Mouse (Mus musculus) embryonic stem cell, embryonic (primary cell): ENCODE measurements around the gene Zfp598.
"Not testable (repeated sequence)": the region's sequence is repeated elsewhere in the genome, so short reads cannot be mapped to it uniquely, and the experiment has no call there.

ENCODE experiments used
- CTCF ChIA-PET, 4 experiments: fragments of 300-600 bp in 2 of 4; fragments of 350-600 bp in 2 of 4; sonication (Branson Sonifier 250); formaldehyde crosslinking; loops; one replicate each; lab custom pipeline; 2022; ENCODE audit warnings: inconsistent platforms in 2 of 4; lab: Charles Lee
- POLR2A ChIA-PET, 4 experiments: fragments of 300-600 bp in 2 of 4; fragments of 350-600 bp in 2 of 4; sonication (Branson Sonifier 250); formaldehyde crosslinking; loops; one replicate each; lab custom pipeline; 2022; ENCODE audit warnings: antibody characterized with exemption in 4 of 4, inconsistent platforms in 1 of 4; lab: Charles Lee

Gene Zfp598

DNA sequence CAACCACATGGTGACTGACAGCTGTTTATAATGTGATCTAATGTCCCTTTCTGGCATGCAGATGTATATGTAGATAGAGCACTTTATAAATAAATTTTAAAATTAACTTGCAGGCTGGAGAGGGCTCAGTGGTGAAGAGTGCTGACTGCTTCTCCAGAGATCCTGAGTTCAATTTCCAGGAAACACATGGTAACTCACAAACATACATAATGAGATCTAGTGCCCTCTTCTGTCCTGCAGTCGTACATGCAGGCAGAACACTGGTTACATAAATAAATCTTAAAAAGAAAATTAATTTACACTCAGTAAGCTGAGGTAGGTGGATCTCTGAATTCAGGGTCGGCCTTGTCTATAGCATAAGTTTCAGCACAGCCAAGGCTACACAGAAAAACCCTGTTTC lies 39.2 kb downstream of the Zfp598 start:
- POLR2A ChIA-PET, result interaction anchor here (0.6 to 9.6 kb wide), 21 partner anchors 9 to 457 kb away, joined by 3 to 144 read pairs (median 8); partner anchors contain the start of genes Syngr3 (in 3 of the 4), Rnf151 (in 2 of the 4), Rps2 (in 2 of the 4) and Traf7 (in 2 of the 4)

DNA sequence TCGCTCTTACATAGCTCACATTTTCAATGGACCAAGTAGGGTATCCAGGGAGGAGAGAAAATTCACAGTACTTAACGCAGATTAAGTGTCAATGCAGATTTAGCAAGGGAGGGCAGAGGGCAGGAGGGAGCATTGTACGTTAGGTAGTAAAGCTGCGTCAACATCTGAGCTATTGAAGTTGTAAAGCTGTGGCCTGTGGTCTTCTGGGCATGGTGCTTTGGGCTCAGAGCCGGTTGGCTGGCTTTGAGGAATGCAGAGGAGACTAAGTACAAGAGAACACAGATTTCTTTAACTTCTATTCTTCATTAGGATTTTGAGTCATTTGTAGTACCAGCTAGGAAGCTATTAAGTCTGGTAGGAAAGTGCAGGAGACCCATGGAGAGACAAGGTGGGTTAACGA lies 46.1 kb downstream of the Zfp598 start:
- ChIA-PET CTCF (interaction anchor here in 2 of 4 experiments (0.6 to 1.5 kb wide), 4 partner anchors 12 to 519 kb away, joined by 3 read pairs; no protein-coding TSS in a partner anchor), POLR2A (interaction anchor here in 3 of 4 experiments (0.5 to 14.7 kb wide), 31 partner anchors 9 to 1011 kb away, joined by 3 to 268 read pairs (median 5); partner anchors contain the start of genes Msrb1 (in 3 of the 3), Ndufb10 (in 2 of the 3), Pkd1 (in 2 of the 3) and Rpl3l (in 2 of the 3))

More for the DNA sequence above, 39.2 kb downstream of the Zfp598 start:
- CTCF ChIA-PET, result interaction anchor here in 3 of 4 experiments (0.9 to 1.7 kb wide), 3 partner anchors 10 to 230 kb away, joined by 3 to 6 read pairs (median 5); partner anchors contain the start of gene Mlst8 (in 2 of the 3)

DNA sequence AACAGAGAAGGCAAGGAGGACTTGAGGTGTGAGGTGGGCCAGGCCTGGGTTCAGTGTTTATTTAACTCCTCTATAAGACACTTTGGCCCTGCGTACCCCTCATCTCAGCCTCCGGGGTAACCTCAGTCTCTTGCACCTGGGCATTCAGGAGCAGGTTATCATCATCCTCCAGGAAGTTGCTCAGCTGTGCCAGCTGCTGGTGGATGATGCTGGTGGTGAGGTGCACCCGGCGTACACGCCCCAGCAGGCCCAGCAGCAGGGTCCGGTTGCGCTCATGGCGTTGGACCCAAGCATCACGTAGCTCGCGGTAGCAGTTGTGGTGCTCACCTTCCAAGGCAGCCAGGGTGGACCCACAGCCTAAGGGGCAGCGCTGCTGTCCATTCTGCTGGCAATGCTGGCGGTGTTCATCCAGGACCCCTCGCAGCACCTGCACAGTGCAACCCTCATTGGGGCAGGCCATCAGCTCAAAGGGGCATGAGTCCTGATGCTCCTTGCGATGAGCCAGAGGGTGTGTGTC lies 46.7 kb downstream of the Zfp598 start:
- CTCF ChIA-PET, result interaction anchor here in 1 of 4 experiments (0.6 to 1.5 kb wide), 5 partner anchors 8 to 520 kb away, joined by 3 read pairs; partner anchors contain the start of gene Tbl3
- POLR2A ChIA-PET, result interaction anchor here in 3 of 4 experiments (0.5 to 14.7 kb wide), 48 partner anchors 8 to 1011 kb away, joined by 3 to 268 read pairs (median 5); partner anchors contain the start of genes Msrb1 (in 3 of the 3), Traf7 (in 3 of the 3), Ndufb10 (in 2 of the 3) and Pkd1 (in 2 of the 3)

DNA sequence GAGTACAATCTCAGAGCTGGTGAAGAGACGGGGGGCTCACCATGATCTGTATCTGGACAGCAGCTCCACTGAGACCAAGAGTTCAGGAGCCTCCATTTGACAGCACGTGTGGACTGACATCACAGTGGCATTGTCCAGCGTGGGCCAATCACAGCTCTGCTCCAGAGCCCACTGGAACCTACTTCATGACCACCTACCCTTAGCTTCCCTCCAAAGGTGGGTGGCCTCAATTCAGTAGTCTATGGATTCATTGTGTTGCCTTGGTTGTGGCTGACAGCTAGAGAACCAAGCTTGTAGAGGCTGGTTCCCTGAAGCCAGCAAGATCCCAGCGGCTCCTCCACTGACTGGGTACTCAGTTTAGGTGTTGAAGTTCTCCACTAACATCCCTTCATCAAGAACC lies 48.5 kb downstream of the Zfp598 start, which contains the start of the genes Rnf151 and Rps2:
Gene Rnf151, minus strand, starts transcription at position 121 of the 400 bp plus-strand sequence.
Gene Rps2, plus strand, starts transcription at position 174 of the 400 bp plus-strand sequence.
- ChIA-PET CTCF (interaction anchor here in 3 of 4 experiments (0.7 to 1.2 kb wide), 5 partner anchors 7 to 42 kb away, joined by 3 to 4 read pairs (median 3); partner anchors contain the start of gene Rpl3l (in 1 of the 3)), POLR2A (interaction anchor here (0.5 to 14.7 kb wide), 55 partner anchors 7 to 467 kb away, joined by 3 to 268 read pairs (median 4); partner anchors contain the start of genes Tbl3 (in 4 of the 4), Traf7 (in 3 of the 4), Msrb1 (in 2 of the 4) and Nthl1 (in 2 of the 4))

DNA sequence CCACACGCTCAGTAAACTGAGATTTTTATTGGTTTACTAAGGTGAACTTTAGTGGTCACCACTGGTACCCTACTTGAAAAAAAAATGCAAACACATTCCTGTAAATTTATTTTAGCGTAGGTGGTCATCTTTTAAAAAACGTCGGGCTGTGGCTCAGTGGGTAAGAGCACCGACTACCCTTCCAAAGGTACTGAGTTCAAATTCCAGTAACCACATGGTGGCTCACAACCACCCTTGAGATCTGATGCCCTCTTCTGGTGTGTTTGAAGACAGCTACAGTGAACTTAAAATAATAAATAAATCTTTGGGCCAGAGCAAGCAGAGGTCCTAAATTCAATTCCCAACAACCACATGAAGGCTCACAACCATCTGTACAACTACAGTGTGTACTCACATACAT lies 49.5 kb downstream of the Zfp598 start:
- CTCF ChIA-PET, result interaction anchor here in 1 of 4 experiments (1.2 kb wide), 1 partner anchor 12 kb away, joined by 3 read pairs; no protein-coding TSS in a partner anchor
- POLR2A ChIA-PET, result interaction anchor here (0.6 to 14.7 kb wide), 34 partner anchors 10 to 564 kb away, joined by 3 to 268 read pairs (median 4); partner anchors contain the start of genes Tbl3 (in 3 of the 4), Traf7 (in 3 of the 4), Msrb1 (in 2 of the 4) and Rpl3l (in 2 of the 4)

DNA sequence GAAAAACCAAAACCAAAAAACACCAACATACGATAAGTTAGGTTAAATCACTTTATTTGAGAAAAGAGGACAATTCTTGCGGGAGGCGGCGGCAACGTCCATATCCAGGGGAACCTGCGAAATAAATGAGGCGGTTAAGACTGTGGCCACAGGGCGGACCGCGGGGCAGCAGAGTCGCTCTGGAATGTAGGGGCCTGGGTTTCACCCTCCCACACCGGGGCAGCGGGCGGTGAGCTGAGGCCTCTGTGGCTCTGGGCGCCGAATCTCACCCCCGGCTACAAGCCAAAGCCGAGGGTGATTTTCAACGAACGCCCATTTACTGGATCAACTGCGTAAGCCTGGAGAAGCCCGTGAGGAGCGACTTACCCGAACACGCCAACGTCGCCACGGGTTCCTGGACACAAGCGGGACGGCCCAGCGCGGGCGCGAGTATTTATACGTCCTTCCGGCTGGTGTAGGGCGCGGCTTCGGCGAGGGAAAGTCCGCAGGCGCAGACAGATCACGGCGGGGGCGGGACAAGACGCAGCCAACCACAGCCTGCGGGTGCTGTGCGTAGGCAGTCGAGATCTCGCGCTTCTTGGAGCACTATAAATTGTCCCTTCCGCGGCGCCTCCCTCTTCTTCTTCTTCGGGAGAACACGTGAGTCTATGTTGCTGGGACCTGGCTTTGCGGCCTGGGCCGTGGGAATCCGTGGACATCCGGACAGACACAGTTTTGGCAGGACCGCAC lies 50.2 kb downstream of the Zfp598 start:
- CTCF ChIA-PET, result no interaction called here

DNA sequence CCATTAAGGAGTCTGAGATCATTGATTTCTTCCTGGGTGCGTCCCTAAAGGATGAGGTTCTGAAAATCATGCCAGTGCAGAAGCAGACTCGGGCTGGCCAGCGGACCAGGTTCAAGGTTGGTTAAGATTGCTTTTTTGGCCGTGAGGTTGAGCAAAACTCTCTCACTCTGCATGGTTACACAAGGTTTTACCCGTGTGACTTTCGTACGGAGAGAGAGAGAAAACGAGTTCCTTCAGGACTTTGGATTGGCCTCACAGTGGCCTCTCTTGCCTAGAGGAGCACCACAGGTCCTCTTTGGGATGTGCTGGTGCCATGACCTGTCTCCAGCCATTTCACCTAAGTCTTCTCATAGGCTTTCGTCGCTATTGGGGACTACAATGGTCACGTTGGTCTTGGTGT lies 51.1 kb downstream of the Zfp598 start:
- CTCF ChIA-PET, result not testable (repeated sequence)
- POLR2A ChIA-PET, result interaction anchor here in 3 of 4 experiments (0.6 to 14.7 kb wide), 24 partner anchors 13 to 553 kb away, joined by 3 to 268 read pairs (median 6); partner anchors contain the start of genes Msrb1 (in 2 of the 3), Spsb3 (in 2 of the 3), Traf7 (in 2 of the 3) and E4f1 (in 1 of the 3)

More for the DNA sequence above, 50.2 kb downstream of the Zfp598 start:
- POLR2A ChIA-PET, result interaction anchor here in 3 of 4 experiments (0.7 to 14.7 kb wide), 27 partner anchors 12 to 554 kb away, joined by 3 to 268 read pairs (median 5); partner anchors contain the start of genes Tbl3 (in 3 of the 3), Msrb1 (in 2 of the 3), Traf7 (in 2 of the 3) and Fahd1 (in 1 of the 3)

DNA sequence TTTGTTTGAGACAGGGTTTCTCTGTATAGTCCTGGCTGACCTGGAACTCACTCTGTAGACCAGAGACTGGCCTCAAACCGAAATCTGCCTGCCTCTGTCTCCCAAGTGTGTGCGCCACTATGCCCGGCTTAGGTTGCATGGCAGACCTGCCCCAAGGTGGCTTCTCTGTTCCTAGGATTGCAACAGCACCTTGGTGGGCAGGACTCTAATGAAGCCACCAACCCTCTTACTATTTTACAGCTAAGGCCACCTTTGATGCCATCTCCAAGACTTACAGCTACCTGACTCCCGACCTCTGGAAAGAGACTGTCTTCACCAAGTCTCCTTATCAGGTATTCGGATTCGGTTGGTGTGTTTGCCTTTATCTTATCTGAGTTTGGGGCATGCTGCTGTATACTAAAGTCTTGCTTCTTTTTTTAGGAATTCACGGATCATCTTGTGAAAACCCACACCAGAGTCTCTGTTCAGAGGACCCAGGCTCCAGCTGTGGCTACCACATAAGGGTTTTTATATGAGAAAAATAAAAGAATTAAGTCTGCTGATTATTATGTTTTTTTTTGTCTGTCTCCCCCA lies 52.0 kb downstream of the Zfp598 start:
- POLR2A ChIA-PET, result interaction anchor here in 3 of 4 experiments (0.6 to 14.7 kb wide), 49 partner anchors 10 to 504 kb away, joined by 3 to 268 read pairs (median 5); partner anchors contain the start of genes Msrb1 (in 2 of the 3), Pkd1 (in 2 of the 3), Tbl3 (in 2 of the 3) and Traf7 (in 2 of the 3)
- CTCF ChIA-PET, result not testable (repeated sequence)

DNA sequence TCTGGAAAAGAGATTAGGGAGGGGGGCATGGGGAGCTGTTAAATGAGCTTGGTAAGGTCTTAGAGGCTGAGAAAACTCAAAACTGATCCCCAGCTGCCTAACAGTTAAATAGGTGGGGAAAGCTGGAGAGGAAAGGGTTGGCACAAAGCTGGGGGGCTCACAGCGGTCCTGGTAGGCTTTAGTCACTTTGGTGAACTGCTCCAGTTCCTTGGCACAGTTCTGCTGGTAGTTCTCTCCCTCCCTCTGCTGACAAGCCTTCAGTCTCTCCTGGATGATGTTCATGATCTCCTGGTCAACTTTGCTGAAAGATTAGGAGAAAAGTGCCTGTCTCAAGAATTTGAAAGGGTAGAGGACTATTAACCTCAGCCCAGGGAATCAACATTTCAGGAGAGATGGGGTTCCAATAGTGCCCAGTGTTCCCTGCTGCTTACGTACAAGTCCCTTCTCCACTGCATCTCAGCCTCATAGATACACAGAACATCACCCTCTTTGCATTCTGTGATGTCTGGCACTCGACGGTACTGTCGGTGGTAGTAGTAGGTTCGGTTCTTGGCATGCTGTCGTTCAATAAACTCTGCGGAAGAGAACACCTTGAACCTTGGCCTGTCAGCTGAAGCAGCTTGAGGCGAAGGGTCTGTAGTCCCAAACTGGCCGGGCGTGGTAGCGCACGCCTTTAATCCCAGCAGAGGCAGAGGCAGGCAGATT lies 52.9 kb downstream of the Zfp598 start:
- ChIA-PET POLR2A (interaction anchor here (0.6 to 14.7 kb wide), 65 partner anchors 10 to 1109 kb away, joined by 3 to 268 read pairs (median 4); partner anchors contain the start of genes Tbl3 (in 3 of the 4), Eme2 (in 2 of the 4), Mrps34 (in 2 of the 4) and Msrb1 (in 2 of the 4)), CTCF (interaction anchor here in 1 of 4 experiments (0.7 kb wide), 1 partner anchor 129 kb away, joined by 3 read pairs; no protein-coding TSS in a partner anchor)

DNA sequence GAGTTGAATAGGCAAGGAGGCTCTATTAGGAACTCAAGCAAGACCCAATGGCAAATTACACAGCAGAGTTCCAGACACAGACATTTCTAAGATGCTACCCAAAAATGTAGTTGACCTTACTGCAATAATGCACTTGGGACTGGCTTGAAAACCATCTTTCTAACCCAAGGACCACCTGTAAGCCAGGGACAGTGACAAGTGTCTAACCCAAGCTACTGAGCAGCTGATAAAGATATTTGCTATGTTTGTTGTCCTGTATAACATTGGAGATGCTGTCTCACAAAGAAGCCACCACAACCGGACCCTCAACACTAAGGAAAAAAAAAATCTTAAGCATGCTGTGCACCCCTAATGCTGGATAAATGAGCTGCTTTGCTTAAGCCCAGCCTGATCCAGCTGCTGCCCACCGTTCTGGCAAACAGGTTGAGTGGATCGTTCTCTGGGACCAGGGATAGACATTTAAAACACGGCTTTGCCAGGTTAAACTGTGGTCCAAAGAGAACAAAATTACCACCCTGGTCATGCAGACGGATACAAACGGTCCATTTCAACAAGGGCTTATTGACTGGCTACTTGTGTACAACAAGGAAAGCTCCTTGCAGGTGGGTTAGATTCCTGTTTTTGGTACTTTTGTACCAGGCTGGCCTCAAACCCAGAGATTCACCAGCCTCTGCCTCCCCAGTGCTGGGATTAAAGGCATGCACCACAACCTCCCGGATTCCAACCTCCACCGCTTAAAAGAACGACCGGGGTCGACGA lies 53.8 kb downstream of the Zfp598 start:
- CTCF ChIA-PET, result interaction anchor here in 2 of 4 experiments (0.7 kb wide), 3 partner anchors 43 to 659 kb away, joined by 3 read pairs; no protein-coding TSS in a partner anchor
- POLR2A ChIA-PET, result interaction anchor here (0.6 to 14.7 kb wide), 46 partner anchors 9 to 1108 kb away, joined by 3 to 268 read pairs (median 6); partner anchors contain the start of genes Tbl3 (in 3 of the 4), Eme2 (in 2 of the 4), Fahd1 (in 2 of the 4) and Meiob (in 2 of the 4)

DNA sequence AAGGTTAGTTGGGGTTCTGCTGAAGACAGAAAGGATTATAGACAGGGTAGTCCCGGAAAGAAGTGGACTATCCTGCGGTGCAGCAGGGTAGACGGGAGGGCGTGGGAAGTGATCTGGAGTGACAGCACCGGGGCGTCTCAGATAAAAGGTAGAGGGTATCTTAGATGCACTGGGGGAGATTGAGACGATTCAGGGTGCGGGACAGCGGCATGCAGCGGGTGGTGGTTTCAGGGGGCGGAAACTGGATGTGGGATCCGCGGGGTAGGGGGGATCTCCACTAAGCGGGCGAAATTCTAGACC lies 54.3 kb downstream of the Zfp598 start:
- ChIA-PET POLR2A (interaction anchor here (0.6 to 14.7 kb wide), 40 partner anchors 8 to 550 kb away, joined by 3 to 268 read pairs (median 6); partner anchors contain the start of genes Tbl3 (in 3 of the 4), Traf7 (in 3 of the 4), Eme2 (in 2 of the 4) and Fahd1 (in 2 of the 4)), CTCF (interaction anchor here (0.6 to 1.5 kb wide), 9 partner anchors 9 to 1033 kb away, joined by 3 to 8 read pairs (median 5); partner anchors contain the start of genes Msrb1 (in 2 of the 4) and Tbl3 (in 1 of the 4))

DNA sequence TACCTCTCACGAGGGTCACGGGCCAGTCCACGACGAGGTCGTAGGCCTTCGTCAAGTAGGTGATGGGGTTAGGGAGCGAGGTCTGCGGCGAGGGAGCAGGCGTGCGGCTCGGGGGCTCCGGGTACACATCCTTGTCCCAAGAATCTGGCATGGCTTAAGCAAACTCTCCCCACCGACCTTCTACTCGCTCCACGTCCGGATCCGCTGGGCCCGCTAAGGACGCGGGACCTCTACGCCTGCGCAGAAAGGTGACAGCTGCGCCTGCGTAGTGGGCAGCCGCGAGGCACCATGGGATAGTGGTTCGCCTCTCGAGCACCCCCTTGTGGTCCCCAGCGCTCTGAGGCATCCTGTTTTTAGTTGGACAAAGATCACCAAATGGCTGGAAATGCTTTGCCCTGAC lies 54.7 kb downstream of the Zfp598 start, which contains the start of gene Ndufb10:
Gene Ndufb10, minus strand, starts transcription at position 295 of the 400 bp plus-strand sequence.
- CTCF ChIA-PET, result interaction anchor here (0.6 to 1.6 kb wide), 12 partner anchors 7 to 1033 kb away, joined by 3 to 8 read pairs (median 4); partner anchors contain the start of genes Msrb1 (in 2 of the 4), Nthl1 (in 1 of the 4), Tbl3 (in 1 of the 4) and Tsc2 (in 1 of the 4)
- POLR2A ChIA-PET, result interaction anchor here (0.6 to 14.7 kb wide), 35 partner anchors 8 to 550 kb away, joined by 3 to 268 read pairs (median 6); partner anchors contain the start of genes Tbl3 (in 3 of the 4), Traf7 (in 3 of the 4), Eme2 (in 2 of the 4) and Meiob (in 2 of the 4)

DNA sequence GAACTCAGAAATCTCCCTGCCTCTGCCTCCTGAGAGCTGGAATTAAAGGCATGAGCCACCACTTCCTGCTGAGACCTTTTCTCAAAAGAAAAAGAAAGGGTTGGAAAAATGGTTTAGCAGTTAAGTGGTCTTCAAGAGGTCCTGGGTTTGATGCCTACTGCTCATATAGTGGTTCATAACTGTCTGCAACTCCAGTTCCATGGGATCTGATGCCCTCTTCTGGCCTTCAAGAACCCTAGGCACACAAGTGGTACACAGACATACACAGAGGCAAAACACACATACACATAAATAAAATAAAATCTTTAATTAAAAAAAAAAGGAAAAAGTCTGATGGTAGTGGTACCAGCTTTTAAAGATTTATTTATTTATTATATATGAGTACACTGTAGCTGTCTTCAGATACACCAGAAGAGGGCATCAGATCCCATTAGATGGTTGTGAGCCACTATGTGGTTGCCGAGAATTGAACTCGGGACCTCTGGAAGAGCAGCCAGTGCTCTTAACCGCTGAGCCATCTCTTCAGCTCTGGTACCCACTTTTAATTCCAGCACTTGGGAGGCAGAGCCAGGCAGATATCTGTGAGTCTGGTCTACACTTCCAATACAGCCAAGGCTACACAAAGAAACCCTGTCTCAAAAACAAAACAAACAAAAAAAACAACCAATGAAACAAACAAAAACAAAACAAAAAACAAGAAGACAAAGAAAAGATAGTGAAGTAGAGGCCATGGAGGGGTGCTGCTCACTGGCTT lies 56.3 kb downstream of the Zfp598 start:
- CTCF ChIA-PET, result interaction anchor here in 2 of 4 experiments (0.6 to 1.6 kb wide), 10 partner anchors 9 to 333 kb away, joined by 3 to 10 read pairs (median 3); partner anchors contain the start of genes Msrb1 (in 1 of the 2) and Traf7 (in 1 of the 2)

DNA sequence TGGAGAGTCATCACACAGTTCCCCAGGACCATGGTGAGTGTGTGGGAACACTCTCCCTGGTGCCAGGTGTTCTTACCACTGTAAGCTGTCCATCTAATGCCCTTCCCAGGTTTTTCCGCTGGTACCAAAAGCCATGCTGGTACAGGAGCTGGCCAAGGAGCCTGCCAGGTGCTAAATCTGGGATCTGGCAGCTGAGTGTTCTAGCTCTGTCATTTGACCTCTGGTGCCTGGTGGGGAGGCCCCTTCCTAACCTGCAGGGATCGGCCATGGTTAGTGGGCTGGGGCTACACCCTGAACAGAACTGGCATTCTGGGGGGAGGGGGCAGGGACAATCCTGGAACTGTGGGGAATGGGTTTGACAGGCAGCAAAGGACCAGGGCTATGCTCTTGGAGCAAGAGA lies 58.1 kb downstream of the Zfp598 start, which contains the start of gene Rpl3l:
Gene Rpl3l, plus strand, starts transcription at position 203 of the 400 bp plus-strand sequence.
- POLR2A ChIA-PET, result interaction anchor here in 3 of 4 experiments (0.7 to 16.1 kb wide), 23 partner anchors 6 to 290 kb away, joined by 3 to 268 read pairs (median 4); partner anchors contain the start of genes Meiob (in 2 of the 3), Mlst8 (in 2 of the 3), Msrb1 (in 2 of the 3) and Rnf151 (in 2 of the 3)
- CTCF ChIA-PET, result interaction anchor here in 3 of 4 experiments (0.7 to 1.4 kb wide), 4 partner anchors 8 to 233 kb away, joined by 3 to 4 read pairs (median 3); partner anchors contain the start of genes Msrb1 (in 1 of the 3), Rnf151 (in 1 of the 3) and Rps2 (in 1 of the 3)

More for the DNA sequence above, 56.3 kb downstream of the Zfp598 start:
- POLR2A ChIA-PET, result interaction anchor here in 2 of 4 experiments (0.8 to 14.7 kb wide), 12 partner anchors 8 to 247 kb away, joined by 3 to 268 read pairs (median 8); partner anchors contain the start of genes Msrb1 (in 2 of the 2), Hs3st6 (in 1 of the 2), Mlst8 (in 1 of the 2) and Rnf151 (in 1 of the 2)
